Mouse (Mus musculus): ENCODE data around the gene Rcan2. TPM values are rescaled to one million over a fixed set of nuclear protein-coding genes. Genes with fewer than 3 reads are reported as not detected.

Rcan2 gene
- polyA plus RNA-seq, 1 experiment: 3.1 TPM

GRCm38 (mm10) chr17:43969943-43970342 is 168.8 kb downstream of the Rcan2 start:
- no peaks in the 10 kb centered on the region for H3K4me1 ChIP-seq (ENCODE audit: control insufficient read depth, insufficient read depth, low read length)
- TF ChIP-seq EP300 (IDR thresholded peaks at IDR 0.05; ENCODE audit: insufficient read depth, low read depth, low read length) (no peak), CTCF (IDR thresholded peaks at IDR 0.05; ENCODE audit: low read depth, low read length) (no peak), POLR2A (IDR thresholded peaks at IDR 0.05; ENCODE audit: insufficient read depth, low read length) (no peak)
- no peak overlapping the region for H3K27ac ChIP-seq (ENCODE audit: insufficient read depth, low read length)
- H3K27me3 ChIP-seq (ENCODE audit: control insufficient read depth, insufficient read depth, low read length, poor library complexity, severe bottlenecking): no peaks in the 10 kb centered on the region; the same call in 1 of the 2 replicates
- H3K36me3 ChIP-seq (ENCODE audit: control insufficient read depth, insufficient read depth, low read length, poor library complexity, severe bottlenecking): no peaks in the 10 kb centered on the region
- H3K9ac ChIP-seq (ENCODE audit: low read depth, poor library complexity, severe bottlenecking): no peak overlapping the region
- no peak overlapping the region for H3K4me3 ChIP-seq (ENCODE audit: low read depth, low read length)
- no peaks in the 10 kb centered on the region for H3K9me3 ChIP-seq (replicated peaks; ENCODE audit: control insufficient read depth, insufficient read depth, low read length, poor library complexity, severe bottlenecking)

- no peaks in the 10 kb centered on the region for H3K27me3 ChIP-seq (ENCODE audit: control insufficient read depth, insufficient read depth, low read length, poor library complexity, severe bottlenecking)
- no peak for TF ChIP-seq EP300 (IDR thresholded peaks at IDR 0.05; ENCODE audit: insufficient read depth, low read depth, low read length)
- H3K4me3 ChIP-seq (ENCODE audit: low read depth, low read length): no peak overlapping the region
- H3K4me1 ChIP-seq (ENCODE audit: control insufficient read depth, insufficient read depth, low read length): no peaks in the 10 kb centered on the region
- H3K27ac ChIP-seq (ENCODE audit: insufficient read depth, low read length): no peak overlapping the region
- H3K36me3 ChIP-seq (ENCODE audit: control insufficient read depth, insufficient read depth, low read length, poor library complexity, severe bottlenecking): no peaks in the 10 kb centered on the region
- no peaks in the 10 kb centered on the region for H3K9me3 ChIP-seq (replicated peaks; ENCODE audit: control insufficient read depth, insufficient read depth, low read length, poor library complexity, severe bottlenecking)
- H3K9ac ChIP-seq (ENCODE audit: low read depth, poor library complexity, severe bottlenecking): no peak overlapping the region
These were observed 176.4 kb downstream of the Rcan2 start for GRCm38 (mm10) chr17:43977572-43977971.

GRCm38 (mm10) chr17:43979925-43980324 is 178.8 kb downstream of the Rcan2 start:
- Histone ChIP-seq H3K27ac (ENCODE audit: insufficient read depth, low read length) (no peak overlapping the region), H3K9ac (ENCODE audit: low read depth, poor library complexity, severe bottlenecking) (no peak overlapping the region), H3K4me3 (ENCODE audit: low read depth, low read length) (no peak overlapping the region), H3K9me3 (replicated peaks; ENCODE audit: control insufficient read depth, insufficient read depth, low read length, poor library complexity, severe bottlenecking) (no peaks in the 10 kb centered on the region), H3K27me3 (ENCODE audit: control insufficient read depth, insufficient read depth, low read length, poor library complexity, severe bottlenecking) (no peaks in the 10 kb centered on the region), H3K4me1 (ENCODE audit: control insufficient read depth, insufficient read depth, low read length) (no peaks in the 10 kb centered on the region), H3K36me3 (ENCODE audit: control insufficient read depth, insufficient read depth, low read length, poor library complexity, severe bottlenecking) (no peaks in the 10 kb centered on the region)
- TF ChIP-seq EP300 (IDR thresholded peaks at IDR 0.05; ENCODE audit: insufficient read depth, low read depth, low read length) (no peak), POLR2A (IDR thresholded peaks at IDR 0.05; ENCODE audit: insufficient read depth, low read length) (no peak)

- H3K9ac ChIP-seq (ENCODE audit: low read depth, poor library complexity, severe bottlenecking): no peak overlapping the region
- no peak overlapping the region for H3K4me3 ChIP-seq (ENCODE audit: low read depth, low read length)
- TF ChIP-seq POLR2A (IDR thresholded peaks at IDR 0.05; ENCODE audit: insufficient read depth, low read length) (no peak), CTCF (IDR thresholded peaks at IDR 0.05; ENCODE audit: low read depth, low read length) (no peak), EP300 (IDR thresholded peaks at IDR 0.05; ENCODE audit: insufficient read depth, low read depth, low read length) (peak; percentile 75; the same call in 1 of the 2 replicates)
These were observed 181.4 kb downstream of the Rcan2 start for GRCm38 (mm10) chr17:43982505-43982904.

GRCm38 (mm10) chr17:43989334-43989945 is 188.3 kb downstream of the Rcan2 start:
- Histone ChIP-seq H3K9me3 (replicated peaks; ENCODE audit: control insufficient read depth, insufficient read depth, low read length, poor library complexity, severe bottlenecking) (0 out of 2 replicates have a peak, but pooled peaks cover 3% of the 10 kb centered on the region), H3K4me3 (ENCODE audit: low read depth, low read length) (no peak overlapping the region), H3K27ac (ENCODE audit: insufficient read depth, low read length) (no peak overlapping the region), H3K27me3 (ENCODE audit: control insufficient read depth, insufficient read depth, low read length, poor library complexity, severe bottlenecking) (no peaks in the 10 kb centered on the region), H3K4me1 (ENCODE audit: control insufficient read depth, insufficient read depth, low read length) (no peaks in the 10 kb centered on the region), H3K9ac (ENCODE audit: low read depth, poor library complexity, severe bottlenecking) (no peak overlapping the region), H3K36me3 (ENCODE audit: control insufficient read depth, insufficient read depth, low read length, poor library complexity, severe bottlenecking) (no peaks in the 10 kb centered on the region)
- TF ChIP-seq CTCF (IDR thresholded peaks at IDR 0.05; ENCODE audit: low read depth, low read length) (no peak), EP300 (IDR thresholded peaks at IDR 0.05; ENCODE audit: insufficient read depth, low read depth, low read length) (no peak), POLR2A (IDR thresholded peaks at IDR 0.05; ENCODE audit: insufficient read depth, low read length) (no peak)

More at GRCm38 (mm10) chr17:43982505-43982904, 181.4 kb downstream of the Rcan2 start:
- Histone ChIP-seq H3K27ac (ENCODE audit: insufficient read depth, low read length) (peak overlapping the region; percentile 91), H3K9me3 (replicated peaks; ENCODE audit: control insufficient read depth, insufficient read depth, low read length, poor library complexity, severe bottlenecking) (0 out of 2 replicates have a peak, but pooled peaks cover 3% of the 10 kb centered on the region), H3K4me1 (ENCODE audit: control insufficient read depth, insufficient read depth, low read length) (no peaks in the 10 kb centered on the region), H3K27me3 (ENCODE audit: control insufficient read depth, insufficient read depth, low read length, poor library complexity, severe bottlenecking) (no peaks in the 10 kb centered on the region), H3K36me3 (ENCODE audit: control insufficient read depth, insufficient read depth, low read length, poor library complexity, severe bottlenecking) (no peaks in the 10 kb centered on the region)

GRCm38 (mm10) chr17:43990957-43991383 is 189.8 kb downstream of the Rcan2 start:
- Histone ChIP-seq H3K36me3 (ENCODE audit: control insufficient read depth, insufficient read depth, low read length, poor library complexity, severe bottlenecking) (no peaks in the 10 kb centered on the region), H3K27ac (ENCODE audit: insufficient read depth, low read length) (no peak overlapping the region), H3K4me1 (ENCODE audit: control insufficient read depth, insufficient read depth, low read length) (no peaks in the 10 kb centered on the region), H3K4me3 (ENCODE audit: low read depth, low read length) (no peak overlapping the region), H3K9ac (ENCODE audit: low read depth, poor library complexity, severe bottlenecking) (no peak overlapping the region), H3K9me3 (replicated peaks; ENCODE audit: control insufficient read depth, insufficient read depth, low read length, poor library complexity, severe bottlenecking) (0 out of 2 replicates have a peak, but pooled peaks cover 3% of the 10 kb centered on the region), H3K27me3 (ENCODE audit: control insufficient read depth, insufficient read depth, low read length, poor library complexity, severe bottlenecking) (no peaks in the 10 kb centered on the region)
- TF ChIP-seq EP300 (IDR thresholded peaks at IDR 0.05; ENCODE audit: insufficient read depth, low read depth, low read length) (no peak), POLR2A (IDR thresholded peaks at IDR 0.05; ENCODE audit: insufficient read depth, low read length) (no peak), CTCF (IDR thresholded peaks at IDR 0.05; ENCODE audit: low read depth, low read length) (no peak)
